Mouse (Mus musculus): Measurements from ENCODE around the gene Eps8l2.

DNA sequence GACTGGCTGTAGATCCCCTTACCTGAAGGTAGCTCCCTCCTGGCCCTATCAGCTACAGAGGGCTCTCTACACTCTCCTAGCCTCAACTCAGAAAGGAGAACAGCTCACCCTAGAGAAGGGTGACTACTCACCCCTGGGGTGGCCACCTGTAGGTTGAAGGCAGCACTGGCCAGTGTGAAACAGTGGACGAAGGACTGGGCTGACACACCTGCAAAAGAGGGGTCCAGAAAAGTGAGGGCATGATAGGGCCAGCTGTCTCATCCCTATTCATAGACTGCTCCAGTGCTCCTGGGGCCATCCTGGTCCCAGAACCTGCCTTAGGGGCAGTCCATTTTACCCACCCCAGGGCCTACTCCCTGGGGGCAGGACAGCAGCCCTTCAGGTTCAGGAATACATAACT, 73.0 kb downstream of the Eps8l2 start:
- no peak for TF ChIP-seq CTCF (IDR thresholded peaks at IDR 0.05; ENCODE audit: control insufficient read depth, insufficient read depth, insufficient replicate concordance, low read depth, low read length)
- no peak for TF ChIP-seq POLR2A (IDR thresholded peaks at IDR 0.05; ENCODE audit: control insufficient read depth, low read depth, low read length)
